Mouse (Mus musculus): ENCODE measurements around the gene Kmt2e. TPM values are rescaled to one million over a fixed set of nuclear protein-coding genes. Genes with fewer than 3 reads are reported as not detected.

The Kmt2e gene
- polyA plus RNA-seq (2011; ENCODE audit: insufficient read depth, insufficient read length, low read depth, missing spikeins): 36.5 and 40.3 TPM in 2 replicates

DNA sequence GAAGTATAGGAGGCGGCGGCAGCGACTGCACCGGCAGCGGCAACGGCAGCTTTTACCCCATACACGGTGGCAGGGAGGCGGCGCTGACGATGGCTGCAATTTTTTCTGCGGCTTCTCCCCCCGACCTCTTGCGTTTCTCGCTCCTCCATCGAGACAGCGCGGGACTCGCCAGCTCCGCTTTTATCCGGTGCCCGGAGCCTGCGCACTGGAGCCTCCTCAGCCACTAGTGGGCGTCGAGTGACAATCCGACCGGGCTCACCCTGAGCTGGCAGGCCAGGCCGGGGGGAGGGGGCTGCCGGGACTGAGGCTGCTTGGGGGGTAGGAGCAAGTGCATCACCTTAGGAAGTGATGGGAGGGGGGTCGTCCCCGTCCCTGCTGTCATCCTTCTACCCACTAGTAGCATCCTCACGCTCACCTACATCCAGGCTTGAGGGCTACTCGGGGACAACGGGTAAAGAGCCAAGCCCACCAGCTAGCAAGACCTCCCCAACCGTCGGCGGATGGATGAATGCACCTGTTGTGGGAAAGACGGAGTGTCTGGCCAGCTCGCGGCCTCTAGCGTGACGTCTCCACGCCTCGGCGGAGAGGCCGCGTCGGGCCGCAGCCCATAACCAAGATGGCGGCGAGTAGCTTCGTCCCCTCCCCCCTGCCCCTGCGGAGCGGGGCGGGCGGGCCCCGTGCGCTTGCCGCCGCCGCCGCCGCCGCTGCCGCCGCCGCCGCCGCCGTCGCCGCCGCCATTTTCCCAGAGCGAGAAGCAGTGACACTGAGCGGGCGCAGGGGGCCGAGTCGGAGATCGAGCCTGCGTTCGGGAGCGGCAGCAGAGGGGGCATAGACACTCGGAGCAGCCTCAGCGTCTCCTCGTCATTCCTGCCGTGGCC lies at the start of gene Kmt2e:
Gene Kmt2e, plus strand, starts transcription at position 722 of the 878 bp plus-strand sequence.
- H3K27ac ChIP-seq (ENCODE audit: insufficient read depth, low read length): peak within 1 kb of the TSS; percentile 87
- H3K4me1 ChIP-seq (ENCODE audit: control insufficient read depth, insufficient read depth, low read length): no peaks in the 10 kb centered on the region
- no peaks in the 10 kb centered on the region for H3K36me3 ChIP-seq (ENCODE audit: control insufficient read depth, insufficient read depth, low read length, poor library complexity, severe bottlenecking)
- no peaks in the 10 kb centered on the region for H3K27me3 ChIP-seq (ENCODE audit: control insufficient read depth, insufficient read depth, low read length, poor library complexity, severe bottlenecking)
- H3K9ac ChIP-seq (ENCODE audit: low read depth, poor library complexity, severe bottlenecking): peak within 1 kb of the TSS; percentile 94
- no peak for TF ChIP-seq CTCF (IDR thresholded peaks at IDR 0.05; ENCODE audit: low read depth, low read length)
- TF ChIP-seq EP300 (IDR thresholded peaks at IDR 0.05; ENCODE audit: insufficient read depth, low read depth, low read length): no peak
- TF ChIP-seq POLR2A (IDR thresholded peaks at IDR 0.05; ENCODE audit: insufficient read depth, low read length): peak; percentile 6
- no peaks in the 10 kb centered on the region for H3K9me3 ChIP-seq (replicated peaks; ENCODE audit: control insufficient read depth, insufficient read depth, low read length, poor library complexity, severe bottlenecking)
- peak within 1 kb of the TSS; percentile 94 for H3K4me3 ChIP-seq (ENCODE audit: low read depth, low read length)

DNA sequence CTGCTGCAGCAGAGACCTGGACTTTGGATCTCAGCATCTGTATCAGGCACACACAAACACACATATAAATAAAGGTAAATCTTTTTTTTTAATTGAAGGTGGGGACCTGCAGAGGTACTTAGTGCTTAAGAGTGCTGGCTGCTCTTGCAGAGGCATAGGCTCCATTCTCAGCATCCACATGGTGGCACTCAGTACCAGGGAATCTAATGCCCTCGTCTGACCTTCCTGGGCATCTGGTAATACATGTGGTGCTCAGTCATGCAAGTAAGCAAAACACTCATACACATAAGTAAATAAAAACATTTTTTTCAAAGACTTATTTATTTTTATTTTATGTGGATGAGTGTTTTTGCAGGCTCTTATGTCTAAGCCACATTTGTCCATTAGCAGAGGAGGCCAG lies 49.1 kb upstream of the Kmt2e start:
- peak; percentile 20 for TF ChIP-seq CTCF (IDR thresholded peaks at IDR 0.05; ENCODE audit: low read depth, low read length)
- no peak for TF ChIP-seq POLR2A (IDR thresholded peaks at IDR 0.05; ENCODE audit: insufficient read depth, low read length)
- Histone ChIP-seq H3K9ac (ENCODE audit: low read depth, poor library complexity, severe bottlenecking) (no peak overlapping the region), H3K9me3 (replicated peaks; ENCODE audit: control insufficient read depth, insufficient read depth, low read length, poor library complexity, severe bottlenecking) (no peaks in the 10 kb centered on the region), H3K4me1 (ENCODE audit: control insufficient read depth, insufficient read depth, low read length) (no peaks in the 10 kb centered on the region), H3K4me3 (ENCODE audit: low read depth, low read length) (no peak overlapping the region), H3K27ac (ENCODE audit: insufficient read depth, low read length) (no peak overlapping the region), H3K36me3 (ENCODE audit: control insufficient read depth, insufficient read depth, low read length, poor library complexity, severe bottlenecking) (no peaks in the 10 kb centered on the region), H3K27me3 (ENCODE audit: control insufficient read depth, insufficient read depth, low read length, poor library complexity, severe bottlenecking) (no peaks in the 10 kb centered on the region)

DNA sequence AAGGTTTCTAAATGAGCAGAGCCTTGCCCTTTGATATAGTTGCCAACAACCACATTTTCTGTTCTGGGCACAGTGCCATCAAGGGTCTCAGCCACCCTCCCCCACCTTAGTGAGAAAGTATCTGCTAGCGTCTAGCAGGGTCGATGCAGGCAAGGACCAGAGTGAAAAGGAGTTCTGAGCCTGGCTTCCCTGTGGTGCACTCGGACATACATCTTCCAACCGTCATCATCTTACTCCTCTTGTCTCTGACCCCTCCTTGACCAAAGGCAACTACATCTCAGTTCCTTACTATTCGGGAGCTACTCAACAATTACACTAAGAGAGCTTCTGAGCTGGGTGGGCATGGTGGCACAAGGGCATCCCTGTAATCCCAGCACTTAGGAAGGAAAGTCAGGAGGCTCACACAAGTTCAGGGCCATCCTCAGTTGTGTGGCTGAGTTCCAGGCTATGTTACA lies 48.5 kb upstream of the Kmt2e start:
- no peaks in the 10 kb centered on the region for H3K4me1 ChIP-seq (ENCODE audit: control insufficient read depth, insufficient read depth, low read length)
- no peak overlapping the region for H3K9ac ChIP-seq (ENCODE audit: low read depth, poor library complexity, severe bottlenecking)
- H3K4me3 ChIP-seq (ENCODE audit: low read depth, low read length): no peak overlapping the region
- H3K27ac ChIP-seq (ENCODE audit: insufficient read depth, low read length): no peak overlapping the region
- no peaks in the 10 kb centered on the region for H3K36me3 ChIP-seq (ENCODE audit: control insufficient read depth, insufficient read depth, low read length, poor library complexity, severe bottlenecking)
- H3K9me3 ChIP-seq (replicated peaks; ENCODE audit: control insufficient read depth, insufficient read depth, low read length, poor library complexity, severe bottlenecking): no peaks in the 10 kb centered on the region
- TF ChIP-seq CTCF (IDR thresholded peaks at IDR 0.05; ENCODE audit: low read depth, low read length) (no peak), EP300 (IDR thresholded peaks at IDR 0.05; ENCODE audit: insufficient read depth, low read depth, low read length) (no peak), POLR2A (IDR thresholded peaks at IDR 0.05; ENCODE audit: insufficient read depth, low read length) (no peak)
- no peaks in the 10 kb centered on the region for H3K27me3 ChIP-seq (ENCODE audit: control insufficient read depth, insufficient read depth, low read length, poor library complexity, severe bottlenecking)

DNA sequence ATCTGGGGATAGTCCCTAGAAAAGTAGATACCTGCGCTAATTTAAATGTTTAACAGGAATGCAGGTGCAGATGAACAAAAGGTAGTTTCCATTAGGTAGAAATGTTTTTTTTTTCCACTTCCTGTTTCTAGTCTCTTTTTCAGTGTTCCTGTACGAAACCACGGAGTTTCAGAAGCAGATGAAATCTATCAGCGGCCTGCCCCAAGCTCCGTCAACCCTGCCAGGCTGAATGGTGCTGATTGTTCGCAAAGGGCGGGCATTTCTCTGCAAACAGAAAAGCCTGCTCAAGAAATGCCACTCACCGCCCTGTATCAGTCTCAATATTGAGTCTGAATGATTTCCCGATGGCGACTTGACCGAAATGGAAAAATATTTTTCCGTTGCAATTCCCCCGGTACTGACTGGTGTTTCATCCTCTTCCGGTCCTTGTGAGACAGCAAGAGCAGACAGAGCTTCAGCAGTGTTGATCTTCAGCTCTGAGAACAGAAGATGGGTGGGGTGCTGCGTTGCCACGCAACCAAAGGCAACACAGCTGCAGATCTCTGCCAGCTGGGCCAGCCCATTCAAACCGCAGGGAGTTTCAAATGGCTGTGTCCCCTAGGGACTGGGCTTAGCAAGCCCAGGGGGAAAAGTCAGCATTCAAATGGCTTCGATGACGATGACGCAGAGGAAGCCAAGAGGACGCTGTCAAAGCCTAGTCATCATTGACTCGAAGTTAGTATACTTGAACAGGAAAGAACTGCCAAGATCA lies 47.5 kb upstream of the Kmt2e start:
- Histone ChIP-seq H3K27me3 (ENCODE audit: control insufficient read depth, insufficient read depth, low read length, poor library complexity, severe bottlenecking) (no peaks in the 10 kb centered on the region), H3K27ac (ENCODE audit: insufficient read depth, low read length) (peak overlapping the region; percentile 54), H3K36me3 (ENCODE audit: control insufficient read depth, insufficient read depth, low read length, poor library complexity, severe bottlenecking) (no peaks in the 10 kb centered on the region), H3K9ac (ENCODE audit: low read depth, poor library complexity, severe bottlenecking) (peak overlapping the region; percentile 12; the same call in 1 of the 2 replicates), H3K4me1 (ENCODE audit: control insufficient read depth, insufficient read depth, low read length) (no peaks in the 10 kb centered on the region), H3K9me3 (replicated peaks; ENCODE audit: control insufficient read depth, insufficient read depth, low read length, poor library complexity, severe bottlenecking) (no peaks in the 10 kb centered on the region), H3K4me3 (ENCODE audit: low read depth, low read length) (peak overlapping the region; percentile 47)
- peak; percentile 87 for TF ChIP-seq EP300 (IDR thresholded peaks at IDR 0.05; ENCODE audit: insufficient read depth, low read depth, low read length)
- TF ChIP-seq POLR2A (IDR thresholded peaks at IDR 0.05; ENCODE audit: insufficient read depth, low read length): no peak

DNA sequence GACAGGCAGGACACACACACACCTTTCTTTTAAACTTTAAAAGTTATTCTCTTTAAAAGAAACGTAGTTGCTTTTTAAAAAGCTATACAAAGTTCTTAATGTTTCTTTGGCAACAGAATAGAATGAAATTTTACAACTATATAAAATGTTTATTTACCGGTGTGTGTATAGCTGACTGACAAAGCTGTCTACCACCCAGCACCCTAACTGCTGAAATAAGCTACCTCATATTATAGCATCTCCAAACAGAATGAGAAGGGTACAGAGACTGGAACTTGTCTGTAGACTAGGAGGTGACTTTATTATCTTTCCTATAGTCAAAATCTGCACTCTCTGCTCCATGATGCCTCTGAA lies 47.0 kb upstream of the Kmt2e start:
- H3K27me3 ChIP-seq (ENCODE audit: control insufficient read depth, insufficient read depth, low read length, poor library complexity, severe bottlenecking): no peaks in the 10 kb centered on the region
- TF ChIP-seq CTCF (IDR thresholded peaks at IDR 0.05; ENCODE audit: low read depth, low read length) (no peak), EP300 (IDR thresholded peaks at IDR 0.05; ENCODE audit: insufficient read depth, low read depth, low read length) (no peak), POLR2A (IDR thresholded peaks at IDR 0.05; ENCODE audit: insufficient read depth, low read length) (no peak)
- no peak overlapping the region for H3K4me3 ChIP-seq (ENCODE audit: low read depth, low read length)
- no peaks in the 10 kb centered on the region for H3K36me3 ChIP-seq (ENCODE audit: control insufficient read depth, insufficient read depth, low read length, poor library complexity, severe bottlenecking)
- H3K4me1 ChIP-seq (ENCODE audit: control insufficient read depth, insufficient read depth, low read length): no peaks in the 10 kb centered on the region
- H3K9me3 ChIP-seq (replicated peaks; ENCODE audit: control insufficient read depth, insufficient read depth, low read length, poor library complexity, severe bottlenecking): no peaks in the 10 kb centered on the region
- no peak overlapping the region for H3K27ac ChIP-seq (ENCODE audit: insufficient read depth, low read length)
- no peak overlapping the region for H3K9ac ChIP-seq (ENCODE audit: low read depth, poor library complexity, severe bottlenecking)

DNA sequence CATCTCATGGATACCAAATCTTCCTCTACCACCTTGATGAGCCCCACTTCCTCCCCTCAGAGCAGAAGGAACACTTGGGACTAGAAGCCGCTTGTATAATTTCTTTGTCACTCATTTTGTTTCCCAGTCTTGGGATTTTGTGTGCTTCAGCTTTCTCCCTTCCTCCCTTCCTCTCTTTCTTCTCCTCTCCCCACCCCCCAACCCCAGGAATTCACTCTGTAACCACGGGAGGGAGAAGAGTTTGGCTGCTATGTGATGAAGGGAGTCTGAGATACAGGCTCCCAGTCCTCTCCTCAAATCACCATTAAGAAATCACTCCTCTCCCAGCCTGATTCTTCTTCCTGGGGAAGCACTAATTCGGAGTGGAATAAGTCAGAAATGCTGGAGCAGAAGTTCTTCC lies 46.1 kb upstream of the Kmt2e start:
- no peaks in the 10 kb centered on the region for H3K36me3 ChIP-seq (ENCODE audit: control insufficient read depth, insufficient read depth, low read length, poor library complexity, severe bottlenecking)
- H3K9me3 ChIP-seq (replicated peaks; ENCODE audit: control insufficient read depth, insufficient read depth, low read length, poor library complexity, severe bottlenecking): no peaks in the 10 kb centered on the region
- H3K4me1 ChIP-seq (ENCODE audit: control insufficient read depth, insufficient read depth, low read length): no peaks in the 10 kb centered on the region
- H3K27ac ChIP-seq (ENCODE audit: insufficient read depth, low read length): no peak overlapping the region
- TF ChIP-seq EP300 (IDR thresholded peaks at IDR 0.05; ENCODE audit: insufficient read depth, low read depth, low read length) (no peak), POLR2A (IDR thresholded peaks at IDR 0.05; ENCODE audit: insufficient read depth, low read length) (no peak), CTCF (IDR thresholded peaks at IDR 0.05; ENCODE audit: low read depth, low read length) (no peak)
- H3K27me3 ChIP-seq (ENCODE audit: control insufficient read depth, insufficient read depth, low read length, poor library complexity, severe bottlenecking): no peaks in the 10 kb centered on the region
- H3K4me3 ChIP-seq (ENCODE audit: low read depth, low read length): no peak overlapping the region
- no peak overlapping the region for H3K9ac ChIP-seq (ENCODE audit: low read depth, poor library complexity, severe bottlenecking)
